In genomic region chr4:100124935-100125334, GRCm38 (mm10) we compare ENCODE assay signal across 21 mouse cellular contexts. TPM values are rescaled to one million over a fixed set of nuclear protein-coding genes. Genes with fewer than 3 reads are reported as not detected.
DNase-seq lines count a peak whose midpoint lies in the region; ATAC-seq and TF ChIP-seq lines count a peak whose summit lies in the region.
"Had no signal": no experiment of that assay in that cellular context is flagged by ENCODE, and none has a peak within 500 bp of the region (broad histone marks: within the 10 kb centered on the region; RNA-seq: fewer than 3 reads in every experiment).

No protein-coding gene starts in this region.

- 82% methylated on average over 1 of the region's 1 CpGs for WGBS in kidney, embryonic 15.5 days
- 96% methylated on average over 1 of the region's 1 CpGs for WGBS in kidney, embryonic 14.5 days
- WGBS in liver, adult 2 months: 17% methylated on average over 1 of the region's 1 CpGs
- WGBS in liver, embryonic 12.5 days (ENCODE audit: insufficient replicate concordance): 65% methylated on average over 1 of the region's 1 CpGs
- WGBS in midbrain, embryonic 11.5 days: 95% methylated on average over 1 of the region's 1 CpGs

- no peak for TF ChIP-seq CTCF in liver, adult 2 months (IDR thresholded peaks at IDR 0.05; ENCODE audit: low read depth, low read length)

- TF ChIP-seq POLR2A in liver, adult 2 months (IDR thresholded peaks at IDR 0.05; ENCODE audit: extremely low read depth, insufficient read depth, low read length): no peak

- no peak for ATAC-seq in kidney, embryonic 15.5 days (replicated peaks; ENCODE audit: low FRiP score)
- no peak for ATAC-seq in kidney, embryonic 14.5 days (ENCODE audit: low FRiP score, low TSS enrichment)
- ATAC-seq in liver, embryonic 12.5 days: no peak
- 0 out of 2 replicates have a peak, but pooled peaks have one; percentile 21 for ATAC-seq in megakaryocyte, adult 5-6 weeks (ENCODE audit: poor library complexity, severe bottlenecking)
- ATAC-seq in midbrain, embryonic 11.5 days (ENCODE audit: low FRiP score): no peak
- ATAC-seq: forebrain, embryonic 15.5 days; hindbrain, embryonic 16.5 days had no signal

- no peaks in the 10 kb centered on the region; the same call in 1 of the 2 replicates for H3K79me2 ChIP-seq in liver, adult 2 months (ENCODE audit: control insufficient read depth, insufficient read depth, low read length)

- peak overlapping the region; percentile 77; the same call in 1 of the 2 replicates for H3K27ac ChIP-seq in kidney, embryonic 15.5 days
- no peak overlapping the region for H3K27ac ChIP-seq in kidney, embryonic 14.5 days (ENCODE audit: low read depth, low read length)
- H3K27ac ChIP-seq in liver, adult 2 months (replicated peaks; ENCODE audit: insufficient read depth, low read depth, low read length): no peak overlapping the region
- H3K27ac ChIP-seq in liver, embryonic 12.5 days: no peak overlapping the region
- no peak overlapping the region for H3K27ac ChIP-seq in midbrain, embryonic 11.5 days (ENCODE audit: low read depth, low read length)
- H3K27ac ChIP-seq: embryonic facial prominence, embryonic 15.5 days; forebrain, embryonic 10.5 days; forebrain, embryonic 15.5 days had no signal

- no peaks in the 10 kb centered on the region for H3K27me3 ChIP-seq in kidney, embryonic 15.5 days
- H3K27me3 ChIP-seq in kidney, embryonic 14.5 days (ENCODE audit: control insufficient read depth, insufficient read depth, low read length): no peaks in the 10 kb centered on the region
- H3K27me3 ChIP-seq in liver, adult 2 months (ENCODE audit: control insufficient read depth, insufficient read depth, low read length): no peaks in the 10 kb centered on the region
- H3K27me3 ChIP-seq in liver, embryonic 12.5 days (replicated peaks): no peaks in the 10 kb centered on the region
- no peaks in the 10 kb centered on the region for H3K27me3 ChIP-seq in midbrain, embryonic 11.5 days (ENCODE audit: control insufficient read depth, insufficient read depth, low read length)
- H3K27me3 ChIP-seq: embryonic facial prominence, embryonic 15.5 days; forebrain, embryonic 15.5 days; heart, embryonic 12.5 days had no signal

- H3K9ac ChIP-seq in kidney, embryonic 15.5 days: no peak overlapping the region
- H3K9ac ChIP-seq in kidney, embryonic 14.5 days (ENCODE audit: low read depth, low read length): no peak overlapping the region
- H3K9ac ChIP-seq in liver, adult 2 months (ENCODE audit: low read depth, low read length): no peak overlapping the region
- H3K9ac ChIP-seq in liver, embryonic 12.5 days: no peak overlapping the region
- no peak overlapping the region for H3K9ac ChIP-seq in midbrain, embryonic 11.5 days (ENCODE audit: low read length)
- H3K9ac ChIP-seq: embryonic facial prominence, embryonic 15.5 days; forebrain, embryonic 15.5 days; heart, embryonic 12.5 days had no signal

- H3K4me1 ChIP-seq in kidney, embryonic 15.5 days: peaks cover 20% of the 10 kb centered on the region; the same call in 1 of the 2 replicates
- no peaks in the 10 kb centered on the region for H3K4me1 ChIP-seq in kidney, embryonic 14.5 days (ENCODE audit: control insufficient read depth, insufficient read depth, low read length)
- H3K4me1 ChIP-seq in liver, adult 2 months (ENCODE audit: control insufficient read depth, insufficient read depth, low read length): peaks cover 8% of the 10 kb centered on the region
- H3K4me1 ChIP-seq in liver, embryonic 12.5 days: no peaks in the 10 kb centered on the region
- H3K4me1 ChIP-seq in midbrain, embryonic 11.5 days (ENCODE audit: control insufficient read depth, insufficient read depth, low read length): no peaks in the 10 kb centered on the region

- H3K36me3 ChIP-seq in kidney, embryonic 15.5 days: no peaks in the 10 kb centered on the region
- no peaks in the 10 kb centered on the region for H3K36me3 ChIP-seq in kidney, embryonic 14.5 days (ENCODE audit: control insufficient read depth, insufficient read depth, low read length)
- no peaks in the 10 kb centered on the region for H3K36me3 ChIP-seq in liver, adult 2 months (ENCODE audit: control insufficient read depth, insufficient read depth, low read length)
- H3K36me3 ChIP-seq in liver, embryonic 12.5 days: no peaks in the 10 kb centered on the region
- no peaks in the 10 kb centered on the region for H3K36me3 ChIP-seq in midbrain, embryonic 11.5 days (ENCODE audit: control insufficient read depth, insufficient read depth, low read length)
- H3K36me3 ChIP-seq: embryonic facial prominence, embryonic 15.5 days; forebrain, embryonic 10.5 days; forebrain, embryonic 15.5 days; heart, embryonic 12.5 days had no signal

- no peaks in the 10 kb centered on the region for H3K9me3 ChIP-seq in kidney, embryonic 15.5 days (replicated peaks)
- H3K9me3 ChIP-seq in kidney, embryonic 14.5 days (ENCODE audit: control insufficient read depth, low read length): no peaks in the 10 kb centered on the region
- H3K9me3 ChIP-seq in liver, embryonic 12.5 days (replicated peaks): no peaks in the 10 kb centered on the region
- H3K9me3 ChIP-seq in midbrain, embryonic 11.5 days (ENCODE audit: control insufficient read depth, low read length): no peaks in the 10 kb centered on the region
- H3K9me3 ChIP-seq: embryonic facial prominence, embryonic 15.5 days; forebrain, embryonic 10.5 days; forebrain, embryonic 15.5 days; heart, embryonic 12.5 days had no signal

- no peak overlapping the region for H3K4me3 ChIP-seq in kidney, embryonic 15.5 days (replicated peaks)
- no peak overlapping the region for H3K4me3 ChIP-seq in kidney, embryonic 14.5 days (ENCODE audit: low read length)
- H3K4me3 ChIP-seq in liver, adult 2 months (ENCODE audit: insufficient read depth, low read depth, low read length): no peak overlapping the region
- H3K4me3 ChIP-seq in liver, embryonic 12.5 days: no peak overlapping the region
- no peak overlapping the region for H3K4me3 ChIP-seq in midbrain, embryonic 11.5 days (ENCODE audit: low read depth, low read length)
- H3K4me3 ChIP-seq: embryonic facial prominence, embryonic 15.5 days; erythroblast, embryonic 14.5 days; forebrain, embryonic 10.5 days; forebrain, embryonic 15.5 days; heart, embryonic 12.5 days had no signal

- DNase-seq in cerebellum, adult 11-12 months: peak; percentile 6
- DNase-seq in cerebellum, postnatal 4 days (ENCODE audit: low spot score in 2 of 2): no peak
- peak; percentile 64 for DNase-seq in liver, adult 2 months (ENCODE audit: extremely low read depth, low read depth, low spot score)
- DNase-seq in midbrain, embryonic 11.5 days (ENCODE audit: low spot score, missing footprints): no peak
- DNase-seq: adrenal gland, adult 2 months; adrenal gland, postnatal 25 days; cerebellum, adult 2 months; cerebellum, postnatal 10 days; embryo, embryonic 11 days; gastrocnemius, postnatal 10 days had no signal

- H3K4me2 ChIP-seq in kidney, embryonic 15.5 days: no peak overlapping the region
- no peak overlapping the region for H3K4me2 ChIP-seq in kidney, embryonic 14.5 days (replicated peaks; ENCODE audit: low read depth, low read length)
- no peak overlapping the region for H3K4me2 ChIP-seq in liver, embryonic 12.5 days
- H3K4me2 ChIP-seq in midbrain, embryonic 11.5 days: no peak overlapping the region
- H3K4me2 ChIP-seq: embryonic facial prominence, embryonic 15.5 days; forebrain, embryonic 15.5 days; heart, embryonic 12.5 days had no signal

RNA-seq across cellular contexts. Expression of gene Ror1, which starts 29.3 kb away (rescaled TPM):
- 10.5 and 11.1 TPM in 2 replicates for polyA plus RNA-seq in kidney, embryonic 15.5 days (2015; fragmentation: Nextera tagmentation; extraction: Ambion mirVana)
- 11.3 and 12.8 TPM in 2 replicates for polyA plus RNA-seq in kidney, embryonic 14.5 days (2014; fragmentation: Nextera tagmentation; extraction: Ambion mirVana)
- total RNA-seq in liver, adult 2 months (2014; rRNA removed): 1.4 and 1.7 TPM in 2 replicates
- 0.56 and 0.60 TPM in 2 replicates for polyA plus RNA-seq in liver, adult 2 months (2012; rRNA removed)
- polyA plus RNA-seq in liver, embryonic 12.5 days (2016; fragmentation: Nextera tagmentation; extraction: Ambion mirVana): 1.4 TPM in 2 replicates
- total RNA-seq in megakaryocyte, adult 5-6 weeks (2015): 0.07 TPM in 1 of 2 replicates, not detected in the other
- 0.11 TPM in 1 of 2 replicates, not detected in the other for total RNA-seq in megakaryocyte, adult 5-6 weeks (2017)
- polyA plus RNA-seq in midbrain, embryonic 11.5 days (2014; fragmentation: Nextera tagmentation; extraction: Ambion mirVana): 4.8 TPM in 2 replicates
- total RNA-seq: MEL had no signal
- polyA plus RNA-seq: erythroblast, embryonic 14.5 days had no signal

Comparison
In these comparisons a context has a peak if more than half of its experiments do, and no peak if none do; other contexts are left out.
1. DNase-seq: peak in cerebellum, adult 11-12 months (single experiment) and liver, adult 2 months (single experiment); none in cerebellum, postnatal 4 days (0 of 2) and midbrain, embryonic 11.5 days (single experiment).